In the genomic region with DNA sequence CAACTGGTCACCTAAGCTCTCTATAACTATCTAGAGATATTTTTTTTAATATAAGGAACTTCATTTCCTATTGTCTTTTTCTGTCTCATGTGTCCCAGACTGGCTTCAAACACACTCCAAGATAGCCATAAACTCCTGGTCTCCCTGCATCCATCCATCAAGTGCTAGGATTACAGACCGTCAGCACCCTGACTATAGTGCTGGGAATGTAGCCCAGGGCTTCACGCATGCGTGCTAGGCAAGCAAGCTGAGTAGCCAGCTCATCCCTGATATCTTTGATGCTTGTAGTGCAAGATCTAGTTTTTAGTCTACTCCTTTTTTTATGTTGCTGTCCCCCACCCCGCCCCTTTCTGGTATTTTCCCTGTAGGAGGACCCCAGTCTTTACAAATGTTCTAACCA, we compare ENCODE assay signal across 27 mouse cellular contexts.
"Had no signal": no experiment of that assay in that cellular context is flagged by ENCODE, and none has a peak within 500 bp of the region (broad histone marks: within the 10 kb centered on the region; RNA-seq: fewer than 3 reads in every experiment).

No protein-coding gene starts in this region.

- H3K4me3 ChIP-seq: heart, adult 2 months; heart, embryonic 13.5 days; heart, embryonic 15.5 days; hindbrain, embryonic 10.5 days; hindbrain, embryonic 12.5 days; layer of hippocampus, adult 2 months; left cerebral cortex, adult 2 months; limb, embryonic 10.5 days; limb, embryonic 12.5 days; liver, embryonic 13.5 days; liver, embryonic 15.5 days had no signal

- H3K4me1 ChIP-seq: hindbrain, embryonic 10.5 days; limb, embryonic 10.5 days; limb, embryonic 12.5 days; liver, embryonic 13.5 days; liver, embryonic 15.5 days had no signal

- ATAC-seq: hindbrain, embryonic 16.5 days; inflammation-experienced regulatory T-cells, adult 6 months; intestine, postnatal 0 days had no signal

- H3K27me3 ChIP-seq: heart, embryonic 13.5 days; heart, embryonic 15.5 days; hindbrain, embryonic 12.5 days; limb, embryonic 12.5 days; liver, embryonic 13.5 days; liver, embryonic 15.5 days had no signal

- H3K9ac ChIP-seq: heart, embryonic 13.5 days; heart, embryonic 15.5 days; hindbrain, embryonic 12.5 days; hindbrain, embryonic 14.5 days; limb, embryonic 12.5 days; liver, embryonic 13.5 days; liver, embryonic 15.5 days had no signal

- DNase-seq: gastrocnemius, postnatal 10 days; gastrocnemius, postnatal 25 days; heart, adult 2 months; heart, postnatal 14 days; heart, postnatal 4 days; kidney, adult 18-20 months; kidney, adult 8-10 months; kidney, postnatal 10 days; kidney, postnatal 25 days; kidney, postnatal 4 days; liver; liver, embryonic 13.5 days had no signal

- H3K9me3 ChIP-seq: heart, embryonic 13.5 days; heart, embryonic 15.5 days; hindbrain, embryonic 10.5 days; hindbrain, embryonic 12.5 days; limb, embryonic 10.5 days; limb, embryonic 12.5 days; liver, embryonic 13.5 days; liver, embryonic 15.5 days had no signal

- H3K4me2 ChIP-seq: heart, embryonic 11.5 days; heart, embryonic 13.5 days; heart, embryonic 15.5 days; hindbrain, embryonic 12.5 days; hindbrain, embryonic 14.5 days; limb, embryonic 12.5 days; liver, embryonic 11.5 days; liver, embryonic 13.5 days; liver, embryonic 15.5 days had no signal

- H3K27ac ChIP-seq: heart, adult 2 months; heart, embryonic 13.5 days; heart, embryonic 15.5 days; hindbrain, embryonic 10.5 days; hindbrain, embryonic 12.5 days; hindbrain, embryonic 14.5 days; layer of hippocampus, adult 2 months; left cerebral cortex, adult 2 months; limb, embryonic 10.5 days; limb, embryonic 12.5 days; liver, embryonic 13.5 days; liver, embryonic 15.5 days had no signal
